Mouse (Mus musculus): ENCODE measurements around the gene Nrcam.

DNA sequence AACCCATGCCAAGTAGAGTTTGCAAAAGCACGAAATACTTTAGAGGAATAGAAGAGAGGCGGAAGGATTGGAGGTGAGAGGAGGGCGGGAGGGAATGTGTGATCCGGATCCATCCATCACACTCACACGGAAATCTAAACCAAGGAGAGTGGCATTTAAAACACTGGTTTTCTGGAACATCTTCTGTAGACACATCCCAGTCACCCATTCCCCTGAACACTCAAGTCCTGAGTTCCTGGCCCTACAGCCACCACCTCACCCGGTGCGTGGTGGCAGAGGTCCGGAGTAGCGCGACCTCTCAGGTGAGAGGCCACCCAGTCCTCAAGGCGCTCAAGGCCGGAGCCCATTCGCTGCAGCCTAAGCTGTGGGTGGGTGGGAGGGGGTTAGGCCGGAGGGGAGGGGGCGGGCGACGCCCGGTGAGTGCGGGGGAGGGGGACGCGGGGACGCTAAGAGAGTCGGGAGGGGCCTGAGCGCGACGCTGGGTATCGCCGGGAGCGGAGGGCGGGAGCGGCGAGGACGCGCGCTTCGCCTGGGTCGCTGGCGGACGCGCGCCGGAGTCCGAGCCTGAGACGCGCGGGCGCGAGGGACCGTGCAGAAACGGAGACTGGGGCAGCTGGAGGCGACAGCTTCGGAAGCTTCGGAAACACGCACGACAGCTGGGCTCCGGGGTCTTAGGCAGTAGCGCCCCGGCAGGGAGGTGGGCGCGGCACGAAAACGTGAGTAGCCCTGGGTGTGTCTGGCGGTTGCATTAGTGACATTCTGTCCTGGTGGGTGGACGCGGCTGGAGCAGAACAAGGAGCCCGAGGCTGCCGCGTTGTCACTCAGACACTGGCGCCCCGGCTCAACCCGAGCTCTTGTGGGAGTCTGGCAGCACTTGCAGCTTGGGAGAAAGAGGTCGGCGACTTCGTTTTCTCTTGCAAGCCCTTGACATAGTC, at the start of gene Nrcam:
- TF ChIP-seq RCOR1 (conservative IDR thresholded peaks at IDR 0.05; ENCODE audit: low read depth, low read length) (no peak), CTCF (conservative IDR thresholded peaks at IDR 0.05 in 1 of 2, IDR thresholded peaks at IDR 0.05 in 1 of 2; ENCODE audit: low read depth in 2 of 2, low read length in 2 of 2) (no peak), POLR2A (IDR thresholded peaks at IDR 0.05; ENCODE audit: low read depth, low read length) (no peak), NELFE (IDR thresholded peaks at IDR 0.05; ENCODE audit: low read depth, low read length) (no peak), MAFK (IDR thresholded peaks at IDR 0.05; ENCODE audit: insufficient replicate concordance, low read length) (no peak), ZNF384 (IDR thresholded peaks at IDR 0.05; ENCODE audit: low read depth, low read length) (no peak), RAD21 (IDR thresholded peaks at IDR 0.05; ENCODE audit: low read depth, low read length) (no peak), ZMIZ1 (IDR thresholded peaks at IDR 0.05; ENCODE audit: low read depth, low read length) (no peak), EP300 (IDR thresholded peaks at IDR 0.05; ENCODE audit: low read length) (no peak), BHLHE40 (IDR thresholded peaks at IDR 0.05; ENCODE audit: low read depth, low read length) (no peak), ZKSCAN1 (IDR thresholded peaks at IDR 0.05; ENCODE audit: borderline replicate concordance, low read depth, low read length) (no peak), IRF4 (IDR thresholded peaks at IDR 0.05; ENCODE audit: low read depth, low read length) (no peak)
